Mouse (Mus musculus) kidney, postnatal 14 days (tissue): ENCODE results near the gene Ccdc185.

Experiments
- DNase-seq: peaks from one replicate; pipeline ENCODE4 v3.0.0; 2022; ENCODE audit warnings: mixed read lengths

Gene Ccdc185

DNA sequence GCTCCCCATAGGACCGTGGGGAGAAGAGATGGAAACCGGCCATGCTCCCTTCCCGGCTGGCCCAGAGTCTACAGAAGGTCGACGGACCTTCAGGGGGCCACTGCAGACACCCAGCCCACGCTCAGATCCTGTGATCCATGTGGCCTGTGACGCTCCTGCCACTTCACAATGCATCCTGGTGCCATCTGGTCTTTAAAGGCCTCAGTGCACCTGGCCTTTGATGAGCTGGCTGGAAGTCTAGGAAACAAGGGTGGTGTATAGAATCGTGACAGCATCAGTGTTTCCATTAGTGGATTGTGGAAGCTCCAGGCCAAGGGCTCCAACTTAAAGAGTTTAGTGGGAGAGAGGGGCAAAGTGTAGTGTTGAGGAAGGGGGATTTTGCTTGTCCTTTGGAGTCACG, at the start of gene Ccdc185:
Gene Ccdc185, minus strand, starts transcription at position 101 of the 400 bp plus-strand sequence.
- DNase-seq, result no peak

DNA sequence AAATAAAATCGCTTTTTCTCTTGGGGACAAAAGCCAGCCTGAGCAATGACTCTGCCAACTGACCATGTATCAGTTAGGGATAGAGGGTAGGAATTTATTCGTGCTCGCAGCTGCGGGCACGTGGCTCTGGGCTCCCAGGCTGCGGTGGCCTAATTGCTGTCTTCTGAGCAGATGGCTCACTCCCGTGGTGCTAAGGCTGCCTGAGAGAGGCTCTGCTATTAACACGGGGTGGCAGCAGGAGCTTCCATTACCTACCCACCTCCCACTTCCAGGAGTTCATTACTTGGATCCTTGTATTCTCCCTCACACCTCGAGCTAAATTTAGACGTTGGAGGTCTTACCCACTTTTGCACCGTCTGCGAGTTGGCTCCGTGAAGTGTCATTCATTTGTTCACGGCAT, 48.1 kb upstream of the Ccdc185 start:
- no peak for DNase-seq

DNA sequence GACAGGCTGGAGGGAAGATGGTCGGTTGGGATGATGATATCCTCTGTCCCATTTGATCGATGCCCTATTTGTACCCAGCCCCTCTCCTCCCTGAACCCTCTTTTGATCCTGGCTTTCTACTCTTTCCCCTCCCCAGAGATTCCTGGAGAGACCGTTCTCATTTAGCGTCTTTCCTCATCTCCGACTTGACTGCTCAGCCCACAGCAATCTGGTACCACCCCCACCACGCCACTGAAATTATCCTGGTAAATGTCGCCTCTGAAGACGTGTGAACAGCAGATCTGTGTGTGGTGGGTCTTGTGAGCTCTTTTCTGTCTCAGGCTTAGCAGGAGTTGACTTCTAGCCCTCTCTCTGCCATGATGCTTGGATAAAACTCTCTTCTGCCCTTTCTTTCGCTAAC, 45.6 kb upstream of the Ccdc185 start:
- DNase-seq, result no peak

DNA sequence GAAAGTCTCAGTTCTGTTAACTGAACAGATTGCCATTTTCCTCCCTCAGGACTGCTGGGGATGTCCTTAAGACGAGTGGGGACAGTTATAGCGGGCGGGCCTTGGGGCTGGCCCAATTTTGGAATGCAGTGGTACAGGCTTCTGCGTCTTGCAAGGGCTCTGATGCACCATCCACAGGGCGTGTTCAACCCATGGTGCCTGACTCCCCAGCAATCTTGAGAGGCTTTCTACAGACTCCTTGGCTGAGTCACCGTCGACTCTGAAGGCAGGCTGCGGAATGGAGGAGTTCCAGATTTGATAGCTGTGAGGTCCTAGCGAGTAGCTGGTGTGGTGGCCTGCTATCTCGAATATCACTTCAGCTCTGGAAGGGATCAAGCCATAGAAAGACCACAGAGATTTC, 45.2 kb upstream of the Ccdc185 start:
- DNase-seq, result no peak

DNA sequence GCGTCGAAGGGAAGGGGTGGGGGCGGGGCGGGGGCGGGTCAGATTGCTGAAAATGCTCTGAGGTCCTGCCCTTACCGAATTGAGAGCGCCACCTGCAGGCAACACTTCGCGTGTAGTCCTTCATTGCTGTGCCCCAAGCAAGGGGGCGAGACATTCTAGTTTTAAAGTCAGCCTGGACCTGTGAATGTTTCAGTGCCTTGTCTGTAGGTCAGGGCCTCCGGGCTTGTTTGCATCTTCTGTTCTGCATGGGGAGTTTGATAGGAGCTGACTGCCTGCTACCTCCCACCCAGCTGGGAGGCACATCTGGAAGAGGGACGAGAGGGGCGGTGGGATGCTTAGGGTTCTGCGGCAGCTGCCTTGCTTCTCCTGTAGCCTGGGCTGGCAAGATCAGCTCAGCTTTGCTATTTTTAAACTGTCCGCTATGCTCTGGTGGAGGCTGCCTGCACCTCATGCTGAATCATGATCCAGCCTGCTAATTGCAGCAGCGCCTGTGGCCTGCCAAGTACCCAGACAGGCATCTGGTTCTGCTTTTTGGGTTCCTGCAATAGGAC, 43.6 kb upstream of the Ccdc185 start:
- DNase-seq, result peak; percentile 77

DNA sequence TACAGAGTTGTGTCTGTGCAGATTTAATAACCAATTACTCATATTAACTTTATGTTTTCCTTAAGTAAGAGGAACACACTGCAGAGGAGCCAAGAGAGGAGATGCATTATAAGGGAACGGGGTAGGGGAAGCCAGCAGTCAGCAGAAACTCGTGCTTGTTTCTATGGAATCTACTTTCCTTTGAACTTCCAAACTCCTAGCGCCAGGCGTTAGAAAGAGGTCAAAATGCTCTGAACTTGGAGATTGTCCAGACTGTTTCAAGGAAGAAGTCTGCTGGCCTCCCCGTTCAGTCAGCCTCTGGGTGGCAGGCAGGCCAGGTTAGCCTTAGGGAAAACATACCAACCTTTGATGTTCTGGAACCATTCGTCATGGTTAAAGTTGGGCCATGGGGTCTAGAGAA, 39.9 kb upstream of the Ccdc185 start:
- peak; percentile 27 for DNase-seq

DNA sequence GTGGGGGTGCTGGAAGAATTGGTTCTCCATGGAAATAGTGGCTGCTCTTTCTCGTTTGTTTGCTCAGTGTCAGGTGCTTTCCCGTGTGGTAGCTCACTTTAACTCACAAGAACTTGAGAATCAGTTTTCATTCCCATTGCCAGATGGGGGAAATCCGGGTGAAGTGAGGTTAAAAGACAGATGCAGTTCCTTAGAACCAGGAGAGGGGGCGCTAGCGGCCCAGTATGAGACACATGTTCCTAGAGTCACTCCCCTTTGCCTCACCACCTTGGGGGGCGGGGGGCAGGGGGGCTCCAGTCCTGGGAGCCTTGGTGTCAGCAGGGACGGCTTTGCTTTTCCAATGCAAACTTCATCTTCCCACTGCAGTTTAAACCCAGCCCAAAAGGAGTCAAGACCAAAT, 38.0 kb upstream of the Ccdc185 start:
- DNase-seq, result no peak

DNA sequence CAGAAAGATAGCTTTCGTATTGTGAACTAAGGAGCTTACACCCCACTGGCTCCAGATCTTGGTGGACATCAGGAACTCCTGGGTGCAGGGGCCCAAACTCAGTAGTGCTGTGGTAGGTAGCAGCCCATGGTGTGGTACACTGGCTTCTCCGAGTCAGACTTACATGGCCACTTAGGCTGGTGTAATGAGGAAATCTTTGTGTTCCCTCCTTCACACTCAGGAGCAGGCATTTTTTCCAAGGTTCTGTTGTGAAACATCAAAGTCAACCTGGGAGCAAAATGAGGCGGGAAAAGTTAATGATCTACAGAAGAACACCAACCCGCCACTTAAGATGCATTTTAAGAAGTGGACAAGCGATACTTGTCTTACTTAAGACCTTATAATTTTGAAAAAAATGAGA, 36.5 kb upstream of the Ccdc185 start:
- no peak for DNase-seq

DNA sequence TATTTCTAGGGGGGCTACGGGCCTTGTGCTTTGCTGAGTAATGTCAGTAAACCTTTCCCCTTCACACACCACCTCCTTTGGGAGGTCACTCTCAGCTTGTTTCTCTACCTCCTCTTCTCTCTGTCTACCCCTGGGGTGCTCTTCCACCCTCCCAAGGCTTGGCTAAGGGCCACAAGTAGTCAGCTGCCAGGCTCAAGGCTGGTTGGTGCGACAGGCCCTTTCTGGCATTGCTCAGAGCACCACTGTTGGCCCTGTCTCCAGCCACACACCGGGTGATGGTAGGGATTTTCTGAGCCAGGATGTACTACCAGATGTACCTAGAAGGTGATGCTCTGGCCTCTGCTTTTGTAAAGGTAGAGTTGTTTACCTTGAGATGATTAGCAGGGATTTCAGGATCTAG, 35.8 kb upstream of the Ccdc185 start:
- DNase-seq, result no peak

DNA sequence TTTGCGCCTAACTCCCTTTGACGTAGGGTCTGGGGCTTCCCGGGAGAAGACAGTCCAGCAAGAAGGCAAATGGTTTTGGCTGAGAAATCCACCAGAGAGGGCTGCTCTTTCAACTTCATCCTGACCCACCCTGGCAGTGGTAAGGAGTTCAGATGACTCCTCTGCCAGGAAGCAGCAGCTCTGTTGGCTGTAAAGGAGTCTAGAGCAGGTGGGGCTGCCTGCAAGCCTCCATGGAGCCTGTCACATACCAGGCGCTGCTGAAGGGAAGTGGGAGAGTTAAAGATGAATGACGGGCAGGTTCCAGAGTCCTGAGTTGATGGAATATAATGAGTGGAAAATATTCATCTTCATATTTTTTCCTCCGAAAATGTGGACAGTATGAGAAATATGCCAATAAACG, 34.8 kb upstream of the Ccdc185 start:
- DNase-seq, result no peak

DNA sequence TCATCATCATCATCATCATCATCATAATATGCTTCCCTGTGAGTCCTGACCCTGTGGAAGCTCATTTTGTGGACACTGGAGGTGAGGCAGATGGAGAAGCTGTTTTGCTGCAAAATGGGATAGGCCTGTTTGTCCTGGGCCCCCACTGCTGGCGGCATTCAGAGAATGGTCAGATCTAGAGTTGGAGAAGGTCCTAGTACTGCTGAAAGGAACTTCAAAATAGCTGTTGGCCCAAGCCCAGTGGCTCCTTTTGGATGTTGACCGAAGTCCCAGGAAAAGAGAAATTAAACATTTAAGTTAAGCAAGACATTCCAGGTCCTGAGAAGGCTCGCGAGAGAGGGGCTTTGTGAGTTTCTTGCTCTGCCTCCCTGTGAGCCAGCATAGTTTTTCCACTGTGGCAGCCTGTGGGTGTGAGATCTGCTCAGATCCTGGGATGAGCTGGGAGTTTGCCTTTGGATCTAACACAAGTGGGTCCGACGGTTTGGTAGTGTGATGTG, 30.1 kb upstream of the Ccdc185 start:
- no peak for DNase-seq

DNA sequence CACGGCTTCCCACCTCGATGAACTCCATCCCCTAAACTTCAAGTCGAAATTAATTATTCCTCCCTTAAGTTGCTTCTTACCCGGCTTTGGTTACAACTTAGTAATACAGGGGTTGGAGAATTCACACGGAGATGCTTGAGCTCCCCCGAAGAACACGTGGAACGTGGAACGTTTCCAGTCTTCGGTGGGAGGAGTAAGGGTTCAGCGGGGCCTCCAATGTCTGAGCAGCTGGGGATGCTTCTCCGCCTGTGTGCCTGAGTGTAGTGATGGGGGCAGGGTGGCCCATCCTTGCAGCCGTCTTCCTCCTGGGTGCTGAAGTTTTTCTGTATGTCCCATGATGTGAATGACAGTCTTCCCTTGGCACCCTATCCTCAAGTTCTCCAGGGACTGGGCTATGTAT, 29.2 kb upstream of the Ccdc185 start:
- no peak for DNase-seq

DNA sequence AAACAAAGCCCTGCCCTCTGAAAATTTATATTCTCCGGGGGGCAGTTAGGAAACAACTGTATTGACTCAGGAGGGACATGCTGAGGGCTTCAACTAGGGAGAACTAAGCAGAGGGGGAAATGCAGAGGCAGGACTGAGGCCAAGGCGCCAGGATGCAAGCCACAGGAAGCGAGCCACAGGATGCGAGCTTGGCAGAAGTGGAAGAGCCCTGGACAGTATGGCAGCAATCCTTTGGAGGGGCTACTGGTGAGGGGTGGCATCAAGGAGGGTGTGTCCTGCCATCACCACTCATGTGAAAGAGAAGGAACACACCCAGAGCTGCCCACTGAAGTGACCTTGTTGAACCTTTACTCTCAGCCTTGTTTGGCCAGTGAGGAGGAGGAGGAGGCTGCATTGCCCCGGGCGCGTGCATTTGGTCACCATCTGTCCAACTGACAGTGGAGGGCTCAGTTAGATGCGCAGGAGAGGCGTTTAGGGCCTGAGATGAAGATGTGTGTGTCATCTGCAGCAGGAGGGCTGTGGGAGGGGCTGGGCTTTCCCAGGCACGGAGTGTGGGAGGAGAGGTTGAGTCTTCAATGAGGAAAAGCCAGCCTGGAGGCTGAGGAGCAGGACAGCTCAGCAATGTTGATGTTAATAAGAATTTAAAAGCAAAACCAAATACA, 27.9 kb upstream of the Ccdc185 start:
- peak; percentile 35 for DNase-seq

DNA sequence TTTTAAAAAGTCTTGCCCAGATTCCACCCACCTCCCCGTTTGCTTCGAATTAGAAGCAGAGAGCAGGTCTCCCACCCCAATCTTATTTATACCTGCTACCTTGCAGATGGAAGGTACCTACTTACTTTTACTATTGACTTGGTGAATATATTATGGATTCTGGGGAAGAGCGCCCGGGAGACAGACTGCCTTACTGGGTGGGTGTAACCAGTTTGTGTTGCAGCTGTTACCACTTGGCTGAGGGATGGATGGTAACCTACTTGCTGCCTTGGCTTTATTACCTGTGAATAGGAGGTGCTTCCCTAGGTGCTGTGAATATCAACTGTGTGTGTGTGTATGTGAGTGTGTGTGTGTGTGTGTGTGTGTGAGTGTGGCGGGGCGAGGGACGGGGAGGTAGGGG, 26.6 kb upstream of the Ccdc185 start:
- DNase-seq, result no peak

DNA sequence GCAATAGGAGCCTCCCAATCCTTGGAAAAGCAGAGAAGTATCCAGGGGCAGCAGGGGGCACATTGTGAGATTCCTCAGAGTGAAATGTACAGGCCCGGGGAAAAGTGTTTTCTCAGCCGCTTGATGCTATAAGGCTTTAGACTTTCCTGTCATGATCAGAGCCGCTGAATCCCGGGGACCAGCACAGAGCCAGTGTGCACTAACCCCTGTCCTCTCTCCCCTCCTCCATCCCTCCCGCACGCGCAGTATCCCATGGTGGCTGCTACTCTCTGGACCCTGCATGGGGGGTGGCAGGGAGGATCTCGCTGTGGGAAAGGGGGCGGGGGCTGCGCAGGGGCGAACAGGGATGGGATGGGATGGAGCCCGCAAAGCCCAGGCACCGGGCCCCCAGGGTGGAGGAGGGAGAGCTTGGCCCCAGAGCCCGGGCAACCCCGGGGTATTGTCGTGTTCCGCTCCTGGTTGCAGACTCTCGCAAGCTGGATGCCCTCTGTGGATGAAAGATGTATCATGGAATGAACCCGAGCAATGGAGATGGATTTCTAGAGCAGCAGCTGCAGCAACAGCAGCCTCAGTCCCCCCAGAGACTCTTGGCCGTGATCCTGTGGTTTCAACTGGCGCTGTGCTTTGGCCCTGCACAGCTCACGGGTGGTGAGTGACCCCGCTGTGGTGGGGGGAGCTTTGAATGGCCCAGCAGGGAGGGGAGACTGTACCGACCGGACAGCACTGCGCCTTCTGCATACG, 15.7 kb upstream of the Ccdc185 start:
- DNase-seq, result peak; percentile 16

DNA sequence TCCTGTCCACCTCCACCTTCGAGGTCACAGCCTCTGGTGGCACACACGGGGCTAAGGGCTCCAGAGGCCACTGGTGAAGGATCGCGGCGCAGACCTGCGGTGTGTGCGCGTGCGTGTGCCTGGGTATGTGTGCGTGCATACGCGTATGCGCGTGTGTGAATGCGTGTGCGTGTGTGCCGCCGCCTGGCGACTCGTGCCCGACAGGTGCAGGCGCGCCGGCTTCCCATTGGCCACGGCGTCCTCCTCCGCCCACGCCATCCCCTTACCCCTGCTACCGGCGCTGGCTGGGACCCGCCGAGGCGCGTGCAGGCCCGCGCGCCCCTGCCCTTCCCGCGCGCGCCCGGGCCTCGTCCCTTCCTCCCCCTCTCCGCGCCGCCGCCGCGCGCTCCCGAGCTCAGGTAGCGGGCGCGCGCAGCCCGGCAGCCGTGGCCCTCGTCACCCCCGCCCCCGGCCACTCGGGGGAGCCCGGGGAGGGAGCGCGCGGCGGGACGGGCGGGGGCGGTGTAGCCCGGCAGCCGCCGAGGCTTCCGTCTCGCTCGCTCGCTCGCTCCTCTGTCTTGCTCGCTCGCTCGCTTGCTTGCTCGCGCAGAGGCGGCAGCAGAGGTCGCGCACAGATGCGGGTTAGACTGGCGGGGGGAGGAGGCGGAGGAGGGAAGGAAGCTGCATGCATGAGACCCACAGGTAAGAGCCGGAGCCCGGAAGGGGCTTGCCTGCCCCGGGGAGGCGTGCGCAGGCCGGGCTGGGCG, 14.9 kb upstream of the Ccdc185 start, which contains the start of gene Susd4:
Gene Susd4, plus strand, starts transcription at position 145 of the 746 bp plus-strand sequence.
- DNase-seq, result peak; percentile 74

DNA sequence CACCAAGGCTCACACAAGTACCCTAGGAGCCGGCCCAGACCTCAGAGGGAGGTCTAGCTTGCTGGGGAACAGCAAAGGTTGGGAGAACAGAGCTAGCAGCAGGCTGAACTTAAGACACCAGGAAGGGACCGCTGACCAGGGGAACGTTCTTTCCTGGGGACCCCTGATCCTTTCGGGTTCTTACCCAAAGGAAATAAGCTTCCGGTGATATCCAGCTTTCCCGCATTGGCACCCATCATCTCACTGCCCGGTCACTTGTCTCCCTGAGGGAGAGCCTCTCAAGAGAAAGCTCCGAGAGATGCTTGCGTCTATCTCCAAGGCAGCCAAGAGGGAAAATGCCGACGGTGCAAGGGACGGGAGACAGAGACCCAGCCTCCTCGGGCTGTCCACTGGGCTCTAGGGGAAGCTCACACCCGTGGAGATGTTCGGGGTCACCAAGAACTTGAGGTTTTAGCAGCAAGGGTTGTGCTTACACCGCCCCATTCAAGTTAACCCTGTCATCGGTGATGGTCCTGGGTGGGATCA, 14.3 kb upstream of the Ccdc185 start:
- DNase-seq, result no peak

DNA sequence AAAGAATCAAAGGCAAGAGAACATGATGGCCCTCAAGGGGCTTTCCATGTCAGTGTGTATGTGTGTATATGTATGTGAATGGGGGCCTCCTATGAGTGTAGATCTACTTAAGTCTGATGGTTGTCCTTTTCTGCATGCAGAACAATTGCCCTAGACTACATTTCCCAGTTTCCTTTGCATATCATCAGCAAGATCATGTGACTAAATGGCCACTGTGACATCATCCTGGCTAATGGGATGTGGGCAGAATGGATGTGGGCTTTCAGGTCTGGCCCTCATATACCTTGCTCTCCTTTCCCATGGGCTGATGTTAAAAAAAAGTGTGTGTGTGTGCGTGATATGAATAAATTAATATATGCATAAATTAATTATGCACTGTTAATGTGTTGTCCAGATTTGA, 9.8 kb upstream of the Ccdc185 start:
- DNase-seq, result no peak

DNA sequence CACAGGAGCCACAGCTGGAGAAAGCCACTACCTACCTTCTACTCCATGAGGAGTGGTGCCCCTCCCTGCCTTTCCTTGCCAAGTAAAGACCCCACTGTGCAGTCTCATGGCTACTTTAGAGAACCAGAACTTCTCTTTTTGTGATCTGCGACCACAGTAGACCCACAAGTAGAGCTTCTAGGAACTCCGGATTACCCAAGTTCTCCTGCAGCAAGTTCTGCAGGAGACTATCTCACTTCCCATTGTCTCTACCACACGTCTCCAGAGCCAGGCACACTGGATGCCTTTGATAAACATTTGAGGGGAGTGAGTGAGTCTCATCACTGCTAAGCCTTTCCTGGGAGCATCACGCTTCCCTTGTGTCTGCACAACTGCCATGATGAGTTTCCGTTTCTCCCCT, 5.9 kb upstream of the Ccdc185 start:
- DNase-seq, result no peak

DNA sequence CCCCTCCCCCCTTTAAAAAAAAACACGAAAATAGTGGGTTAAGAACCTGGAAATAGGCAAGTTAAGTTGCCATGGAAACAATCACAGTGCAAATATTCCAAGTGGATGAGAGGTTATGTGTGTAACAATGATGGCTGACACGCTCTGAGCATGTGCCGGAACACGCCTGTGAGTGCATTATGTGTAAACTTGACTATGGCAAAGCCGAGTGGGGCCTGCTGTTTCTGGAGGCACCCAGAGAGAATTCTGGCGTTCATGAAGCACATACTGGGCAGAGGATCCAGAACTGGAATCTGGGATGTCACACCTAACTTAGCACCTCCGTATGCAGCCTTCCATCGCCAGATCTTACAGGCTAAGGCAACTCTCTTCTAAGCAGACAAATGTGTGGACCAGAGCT, 4.7 kb upstream of the Ccdc185 start:
- DNase-seq, result no peak

DNA sequence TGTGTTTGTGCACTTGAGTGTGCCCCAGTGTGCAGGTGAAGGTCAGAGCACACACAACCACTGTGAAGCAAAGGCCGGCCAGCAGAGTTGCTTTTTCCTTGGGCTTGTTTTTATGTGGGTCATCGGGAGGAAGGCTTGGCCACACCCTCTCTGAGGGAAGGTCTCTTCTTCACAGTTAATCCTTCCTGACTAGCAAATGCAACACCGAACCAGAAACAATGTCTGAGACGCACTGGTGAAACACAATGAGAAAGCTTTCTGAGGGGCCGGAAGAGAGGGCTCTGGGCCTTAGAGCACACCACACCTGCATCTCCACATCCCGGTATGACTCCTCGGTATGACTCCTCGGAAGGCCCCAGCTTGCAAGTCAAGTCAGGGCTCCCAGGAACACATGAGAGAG, 2.3 kb upstream of the Ccdc185 start:
- no peak for DNase-seq

DNA sequence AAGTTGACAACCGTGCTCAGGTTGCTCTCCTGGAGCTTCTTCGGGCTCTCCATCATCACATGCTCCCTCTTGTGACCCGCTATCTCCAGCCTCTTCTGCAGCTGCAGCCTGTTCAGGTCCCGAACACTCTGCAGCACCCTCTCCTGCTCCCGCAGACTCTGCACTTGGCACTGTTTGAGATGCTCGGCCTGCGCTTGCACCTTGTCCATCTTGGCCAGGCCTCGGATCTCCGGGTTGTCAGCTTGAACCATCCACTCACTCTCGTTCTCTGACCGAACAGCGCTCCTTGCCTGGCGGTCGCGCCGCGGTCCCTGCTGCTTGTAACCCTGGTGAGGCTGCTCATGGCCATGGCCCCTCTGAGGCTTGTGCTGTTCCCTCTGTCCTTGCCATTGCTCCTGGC, 1.1 kb downstream of the Ccdc185 start:
- DNase-seq, result no peak

DNA sequence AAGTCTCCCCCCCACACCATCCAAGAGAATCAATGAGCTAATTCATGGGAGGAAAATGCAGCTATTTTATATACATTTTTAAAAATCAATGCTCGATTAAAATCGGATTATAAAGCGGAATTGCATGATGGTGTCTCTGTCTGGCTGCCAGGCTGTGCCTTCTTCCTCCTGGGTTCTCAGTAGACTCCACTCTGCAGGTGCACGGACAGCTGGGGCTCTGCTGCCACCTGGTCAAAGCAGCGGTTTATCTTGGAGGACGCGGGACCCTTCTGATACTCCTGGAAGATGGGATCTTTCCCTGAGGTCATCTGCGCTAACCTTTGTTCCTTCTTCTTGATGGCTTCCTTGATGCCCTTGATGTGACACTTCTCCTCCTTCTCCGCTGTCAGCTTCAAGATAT, 1.9 kb downstream of the Ccdc185 start:
- DNase-seq, result no peak
